Mouse (Mus musculus): ENCODE measurements around the gene Gm17359.
A peak's percentile ranks its signal among the peaks of the same experiment; 100 is the strongest.

Gene Gm17359

DNA sequence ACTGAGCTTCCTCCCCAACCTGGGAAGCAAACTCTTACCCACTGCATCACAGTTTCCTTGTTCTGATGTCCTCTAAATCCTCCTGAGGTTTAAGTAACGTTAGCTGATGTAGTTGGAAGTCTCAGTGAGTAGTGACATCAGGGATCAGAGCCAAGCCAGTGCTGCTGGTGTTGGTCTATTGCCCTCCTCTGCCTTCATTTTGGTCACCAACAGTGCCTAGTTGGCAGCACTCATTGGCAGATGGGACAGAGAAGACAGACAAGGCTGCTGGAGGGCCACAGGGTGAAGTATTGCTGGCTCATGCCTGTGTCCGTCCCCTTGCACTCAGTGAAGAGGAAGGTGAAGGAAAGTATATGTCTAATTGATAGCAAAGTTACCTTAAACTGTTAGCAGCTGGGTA is 139.5 kb downstream of the Gm17359 start:
- ATAC-seq (ENCODE audit: low TSS enrichment) = no peak

DNA sequence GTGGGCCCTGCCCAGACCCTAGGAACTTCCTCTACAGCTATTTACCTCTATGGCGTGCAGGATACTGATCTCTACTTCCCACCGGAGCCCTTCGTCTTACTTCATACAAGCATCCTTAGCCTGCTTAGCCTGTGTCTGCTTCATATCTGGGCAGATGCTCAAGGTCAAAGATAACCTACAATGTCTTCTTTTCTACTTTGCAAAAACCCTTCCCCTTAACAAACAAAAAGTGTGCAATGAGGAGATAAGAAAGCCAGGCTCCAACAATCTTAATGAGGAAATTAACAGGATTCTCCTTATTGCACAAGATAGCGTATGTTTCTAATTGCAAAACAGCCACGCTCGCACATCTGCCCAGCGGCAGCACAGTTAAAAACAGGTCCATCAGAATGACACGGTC is 141.9 kb downstream of the Gm17359 start:
- ATAC-seq (ENCODE audit: low TSS enrichment) = no peak

DNA sequence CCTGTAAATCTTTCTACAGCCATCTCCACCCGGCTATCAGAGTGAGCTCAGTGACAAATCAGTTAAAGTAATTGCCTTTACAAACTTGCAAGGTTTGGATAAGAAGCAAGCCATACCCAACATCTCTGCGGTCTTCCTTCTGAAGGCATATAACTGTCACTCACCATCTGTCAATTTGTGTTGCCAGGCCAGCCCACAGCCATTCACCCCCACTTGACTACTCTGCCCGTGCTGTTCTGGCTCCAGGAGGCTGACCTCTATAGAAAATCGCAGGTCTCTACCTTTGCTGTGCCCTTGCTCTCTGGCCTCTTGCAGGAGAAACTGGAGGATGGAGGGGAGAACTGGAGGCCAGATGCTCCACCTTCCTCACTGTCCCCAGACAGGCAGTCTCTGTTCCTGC is 142.4 kb downstream of the Gm17359 start:
- no peak for ATAC-seq (ENCODE audit: low TSS enrichment)

DNA sequence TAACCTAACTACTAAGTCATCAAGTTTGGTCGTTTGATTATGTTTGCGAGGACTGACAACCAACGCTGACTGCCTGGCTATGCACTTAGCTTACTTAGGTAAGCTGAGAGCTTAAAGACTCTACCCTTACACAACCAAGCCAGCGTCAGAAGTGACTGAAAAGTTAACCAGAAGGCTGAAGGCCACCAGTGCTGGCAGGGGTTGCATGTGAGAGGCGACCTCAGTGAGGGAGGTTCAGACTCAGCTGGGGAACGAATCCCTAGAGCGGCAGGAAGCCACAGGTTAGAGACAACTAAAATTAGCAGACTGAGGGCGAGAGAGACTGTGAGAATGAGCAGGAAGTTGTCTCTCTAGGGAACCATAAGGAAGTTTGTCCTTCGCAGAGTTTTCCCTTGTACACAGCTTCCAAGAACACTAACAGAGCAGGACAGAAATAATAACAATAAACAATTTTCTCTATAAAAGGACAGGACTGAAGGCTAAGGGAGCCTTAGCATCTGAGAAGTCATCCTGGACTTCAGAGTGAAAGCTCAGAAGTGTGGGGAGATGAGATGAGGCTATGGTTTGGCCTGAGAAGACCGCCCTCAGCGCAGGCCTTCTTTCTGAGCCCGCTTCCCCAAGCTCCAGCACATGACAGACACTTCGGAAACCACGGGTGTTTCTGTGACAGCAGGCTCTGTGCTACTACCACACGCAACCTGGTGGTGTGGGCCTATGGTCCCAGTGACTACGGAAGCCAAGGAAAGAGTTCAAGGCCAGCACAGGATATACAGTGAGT is 148.0 kb downstream of the Gm17359 start:
- no peak for ATAC-seq (ENCODE audit: low TSS enrichment)

DNA sequence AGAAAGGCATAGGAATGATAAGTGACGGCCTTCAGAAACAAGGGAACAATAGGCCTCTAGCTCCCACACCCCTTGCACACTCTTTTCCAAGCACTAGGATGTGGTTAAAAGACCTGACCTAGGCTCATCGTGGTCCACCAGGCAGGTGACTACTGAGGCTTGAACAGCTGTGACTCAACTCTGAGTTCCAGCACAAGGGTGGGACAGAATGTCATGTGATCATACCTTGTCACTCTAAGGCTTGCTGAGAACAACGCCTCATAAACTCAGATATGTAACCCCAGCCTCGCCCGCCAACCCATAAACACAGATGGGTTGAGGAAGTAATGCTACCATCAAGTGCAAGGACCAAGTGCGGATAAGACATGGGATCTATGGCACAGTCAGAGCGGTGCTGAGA is 151.6 kb downstream of the Gm17359 start:
- ATAC-seq (ENCODE audit: low TSS enrichment) = no peak

DNA sequence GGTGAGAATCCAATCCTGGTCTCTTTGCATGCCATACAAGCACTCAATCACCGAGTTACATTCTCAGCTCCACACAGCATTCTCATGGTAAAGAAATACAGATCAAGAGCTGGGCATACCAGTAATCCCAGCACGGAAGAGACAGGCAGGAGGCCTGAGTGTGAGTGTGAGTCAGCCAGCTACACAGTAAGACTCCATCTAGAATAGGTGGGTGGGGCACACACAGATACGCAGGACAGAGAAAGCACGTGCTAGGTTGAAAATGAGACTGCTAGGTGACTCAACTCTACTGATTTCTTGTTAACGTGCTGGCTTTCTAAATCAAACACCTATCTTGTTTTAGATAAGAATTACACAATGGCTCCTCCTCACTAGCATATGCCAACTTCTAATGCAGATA is 153.6 kb downstream of the Gm17359 start:
- peak; percentile 64; the same call in 1 of the 2 replicates for ATAC-seq (ENCODE audit: low TSS enrichment)

DNA sequence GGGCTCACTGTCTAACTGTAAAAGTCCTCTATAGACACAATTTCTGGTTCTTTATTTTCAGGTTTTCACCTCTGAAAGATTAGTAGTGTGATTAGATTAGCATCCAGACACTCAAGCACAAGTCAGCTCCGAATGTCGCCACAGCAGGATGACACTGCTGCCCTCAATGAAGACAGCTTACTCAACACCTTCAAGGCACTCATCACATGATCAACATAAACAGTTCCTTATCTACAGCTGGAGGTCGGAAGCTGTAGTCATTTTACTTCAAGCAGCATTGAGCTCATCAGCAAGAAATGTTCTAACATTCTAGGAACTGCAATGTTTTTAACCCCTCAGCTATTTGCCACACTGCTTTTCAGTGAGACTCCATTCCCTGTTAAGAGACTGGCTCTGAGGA is 155.2 kb downstream of the Gm17359 start:
- ATAC-seq (ENCODE audit: low TSS enrichment) = no peak

DNA sequence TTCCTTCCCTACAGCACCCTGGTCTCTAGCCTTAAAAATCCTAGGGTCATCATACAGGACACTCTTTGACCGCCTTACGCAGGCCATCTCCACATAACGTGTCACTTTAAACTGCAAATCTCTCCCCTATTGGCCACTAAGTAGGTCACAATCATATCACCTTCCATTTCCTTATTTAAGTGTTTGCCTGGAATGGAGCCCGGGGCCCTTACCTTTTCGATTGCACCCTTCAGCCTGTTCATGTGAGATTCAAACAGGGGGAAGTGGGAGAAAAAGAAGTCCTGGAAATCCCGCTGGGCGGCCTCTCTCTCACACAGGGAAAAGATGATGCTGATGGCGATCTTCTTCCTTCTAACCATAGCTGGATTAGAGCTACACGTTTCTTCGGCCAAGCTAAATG is 156.6 kb downstream of the Gm17359 start:
- ATAC-seq (ENCODE audit: low TSS enrichment) = no peak

DNA sequence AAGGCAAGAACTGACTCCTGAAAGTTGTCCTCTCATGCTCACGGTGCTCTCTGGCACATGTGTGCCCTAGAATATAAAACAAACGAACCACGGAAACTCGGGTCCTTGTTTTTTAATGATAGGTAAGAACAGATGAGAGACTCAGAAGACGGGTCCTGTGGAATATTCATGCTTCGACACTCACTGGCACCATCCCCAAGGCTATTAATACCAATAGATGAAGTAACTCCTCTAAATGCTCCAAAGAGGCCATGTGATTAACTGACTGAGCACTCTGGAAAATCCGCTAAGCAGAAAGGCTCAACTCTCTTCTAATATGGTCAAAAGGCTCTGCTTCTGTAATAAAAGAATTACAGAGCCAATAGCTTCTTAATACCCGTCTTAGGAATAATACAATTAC is 157.6 kb downstream of the Gm17359 start:
- no peak for ATAC-seq (ENCODE audit: low TSS enrichment)

DNA sequence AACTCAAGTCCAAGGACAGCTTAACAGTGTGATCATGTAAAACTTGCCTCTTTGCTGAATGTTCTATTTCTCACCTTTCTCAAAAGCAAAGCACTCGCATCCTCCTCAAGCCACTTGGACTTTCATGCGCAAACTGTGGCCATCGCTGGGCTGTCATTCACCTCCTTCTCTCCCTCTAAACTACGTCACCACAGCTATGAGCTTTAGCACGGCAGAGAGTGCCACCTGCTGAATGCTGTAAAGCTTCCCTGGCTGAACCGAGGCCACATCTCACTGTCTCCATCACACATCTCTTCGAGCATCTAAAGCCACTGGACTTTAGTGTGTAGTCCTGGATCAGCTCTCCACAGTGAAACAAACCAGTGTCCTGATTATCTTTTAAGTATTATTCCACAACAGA is 158.7 kb downstream of the Gm17359 start:
- ATAC-seq (ENCODE audit: low TSS enrichment) = peak; percentile 97

DNA sequence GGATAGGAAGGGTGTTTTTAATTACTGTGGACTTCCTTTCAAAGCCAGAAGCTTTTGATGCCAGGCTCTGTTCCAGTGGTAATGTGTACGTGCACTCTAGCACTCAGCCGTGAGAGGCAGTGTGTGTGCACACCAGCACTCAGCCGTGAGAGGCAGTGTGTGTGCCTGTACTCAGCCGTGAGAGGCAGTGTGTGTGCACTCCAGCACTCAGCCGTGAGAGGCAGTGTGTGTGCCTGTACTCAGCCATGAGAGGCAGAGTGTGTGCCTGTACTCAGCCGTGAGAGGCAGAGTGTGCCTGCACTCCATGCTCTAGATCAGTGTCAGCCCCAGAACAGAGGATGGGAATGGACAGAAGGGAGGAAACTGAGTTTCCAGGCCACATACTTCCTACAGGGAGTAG is 160.2 kb downstream of the Gm17359 start:
- ATAC-seq (ENCODE audit: low TSS enrichment) = no peak

DNA sequence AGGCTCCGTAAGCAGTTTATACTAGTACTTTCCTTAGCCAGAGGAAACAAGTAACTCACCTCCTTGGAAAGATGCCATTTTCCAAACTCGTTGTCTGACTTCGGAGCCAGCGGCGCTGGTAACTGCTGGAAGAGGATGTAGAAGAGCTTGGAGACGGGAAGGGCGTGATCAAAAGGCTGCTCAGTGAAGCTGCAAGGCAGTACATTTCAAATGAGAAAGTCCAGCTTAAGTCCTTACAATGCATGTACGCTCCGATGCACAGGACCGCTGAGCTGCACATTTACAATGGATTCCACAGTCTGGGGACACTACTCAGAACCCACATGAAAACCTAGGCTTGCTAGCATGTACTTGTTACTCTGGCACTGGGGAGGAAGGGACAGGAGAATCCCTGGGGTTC is 163.8 kb downstream of the Gm17359 start:
- no peak for ATAC-seq (ENCODE audit: low TSS enrichment)

DNA sequence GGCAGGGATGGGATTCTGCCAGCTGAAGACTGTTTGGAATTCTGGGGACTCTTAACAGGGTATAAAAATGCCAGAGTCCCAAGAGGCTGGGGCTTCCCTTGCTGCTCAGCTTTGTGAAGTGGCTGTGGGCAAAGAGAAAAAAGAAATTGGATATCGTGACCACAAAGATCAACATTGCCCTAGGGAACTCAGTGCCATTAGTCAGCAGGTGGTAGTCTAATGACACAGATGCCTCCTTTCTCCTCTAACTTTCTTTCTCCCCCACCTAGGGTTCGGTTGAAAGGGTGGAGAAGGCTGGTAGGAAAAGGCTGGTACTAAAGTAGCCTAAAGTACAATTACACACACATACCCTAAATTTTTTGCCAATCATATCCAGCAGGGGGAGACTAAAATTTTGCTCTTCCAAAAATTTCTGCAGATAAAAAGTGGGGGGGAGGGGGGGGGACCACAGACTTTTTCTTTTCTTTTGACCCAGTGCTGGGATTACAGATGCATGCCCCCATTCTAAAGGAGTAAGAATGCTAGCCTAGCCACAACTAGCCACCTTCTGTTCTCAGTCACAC is 164.8 kb downstream of the Gm17359 start:
- no peak for ATAC-seq (ENCODE audit: low TSS enrichment)
